Mouse (Mus musculus) c-Kit-positive CD71-negative TER-119-negative erythroid progenitor cells, embryonic 14.5 days (primary cell): ENCODE results near the gene Ntsr1.
A peak's percentile ranks its signal among the peaks of the same experiment; 100 is the strongest.

Experiments
- DNase-seq: peaks from one replicate; pipeline ENCODE4 v3.0.0-alpha.2; 2013; ENCODE audit warnings: low read depth

Ntsr1 gene

DNA sequence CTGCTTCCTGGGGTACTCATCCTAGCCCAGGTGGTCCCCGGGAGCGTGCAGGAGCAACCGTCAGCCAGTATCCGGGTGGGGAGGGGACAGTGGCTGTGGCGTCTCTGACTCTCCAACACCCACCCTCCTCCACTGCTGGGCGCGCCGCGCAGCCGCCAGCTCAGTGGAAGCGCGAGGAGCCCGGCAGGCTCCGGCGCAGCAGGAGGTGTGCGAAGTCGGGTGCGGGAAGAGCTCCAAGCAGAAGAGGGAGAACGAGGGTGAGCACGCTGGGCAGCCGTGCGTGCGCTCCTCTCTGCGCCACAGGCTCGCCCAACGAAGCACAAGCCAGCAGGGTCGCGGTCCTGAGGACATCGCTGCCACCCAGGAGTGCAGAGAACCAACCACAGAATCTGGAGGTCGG is at the start of gene Ntsr1:
TSS of gene Ntsr1 (plus strand) at position 236 of the 400 bp plus-strand sequence.
- no peak for DNase-seq

DNA sequence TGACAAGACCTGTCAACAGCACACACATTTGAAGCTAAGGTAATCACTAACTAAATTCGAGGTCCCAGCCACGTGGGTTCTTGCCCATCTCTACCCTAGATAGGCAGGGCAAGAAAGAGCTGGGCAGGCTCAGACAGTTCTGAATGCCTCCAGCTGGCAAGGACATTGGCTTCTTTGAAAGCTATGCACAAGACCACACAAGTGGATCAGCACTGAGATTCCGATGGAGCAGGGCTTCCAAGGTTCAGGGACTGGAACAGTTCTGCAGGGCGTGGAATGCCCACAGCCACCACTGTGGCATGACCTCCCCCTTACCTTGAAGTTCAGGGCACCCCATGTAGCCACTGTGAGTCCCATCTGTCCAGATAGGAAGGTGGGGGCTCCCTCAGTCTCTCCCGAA is 49.2 kb upstream of the Ntsr1 start:
- DNase-seq = no peak

GRCm38 (mm10) chr2:180455723-180456698 is 43.8 kb upstream of the Ntsr1 start, which contains the start of gene Slco4a1:
TSS of gene Slco4a1 (plus strand) at chr2:180456245.
- peak; percentile 82 for DNase-seq

GRCm38 (mm10) chr2:180456705-180457104 is 43.1 kb upstream of the Ntsr1 start:
- no peak for DNase-seq

GRCm38 (mm10) chr2:180457680-180458079 is 42.1 kb upstream of the Ntsr1 start:
- no peak for DNase-seq

DNA sequence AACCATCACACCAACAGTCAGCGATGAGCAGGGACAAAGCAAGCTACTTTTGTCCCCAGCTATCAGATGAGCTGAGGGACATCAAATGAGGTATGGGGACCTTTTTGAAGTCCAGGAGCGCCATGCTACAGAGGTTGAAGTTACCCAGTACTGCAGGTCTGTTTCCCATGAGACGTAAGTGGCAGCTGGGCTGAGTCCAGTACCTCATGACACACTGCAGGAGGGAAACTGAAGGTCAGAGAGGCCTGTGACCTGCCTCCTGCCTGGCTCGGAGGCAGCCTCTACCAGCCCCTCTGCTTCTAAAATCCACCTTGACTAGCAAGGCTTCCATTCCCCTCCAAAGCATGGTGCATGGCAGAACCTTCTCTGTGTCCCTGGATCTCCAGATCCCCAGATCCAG is 40.3 kb upstream of the Ntsr1 start:
- no peak for DNase-seq

- DNase-seq = no peak
These were observed 39.0 kb upstream of the Ntsr1 start for GRCm38 (mm10) chr2:180460801-180461200.

DNA sequence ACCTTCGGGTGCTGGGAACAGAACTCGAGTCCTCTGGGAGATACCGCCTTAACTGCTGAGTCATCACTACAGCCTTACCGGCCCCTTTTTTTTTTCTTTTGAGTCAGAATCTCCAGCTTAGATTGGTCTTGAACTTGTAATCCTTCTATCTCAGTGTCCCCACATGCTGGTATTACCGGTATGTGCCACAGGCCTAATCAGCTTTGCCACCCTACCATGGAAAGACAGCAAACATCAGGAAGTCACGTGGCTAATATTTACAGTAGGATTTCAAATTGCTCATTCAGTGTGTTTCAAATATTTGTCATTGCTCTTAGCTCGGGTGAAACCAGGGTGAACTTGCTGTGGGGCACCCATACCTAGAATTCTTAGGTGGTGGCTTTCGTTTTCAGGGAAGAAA is 37.2 kb upstream of the Ntsr1 start:
- no peak for DNase-seq

GRCm38 (mm10) chr2:180466505-180466904 is 33.3 kb upstream of the Ntsr1 start:
- DNase-seq = no peak

DNA sequence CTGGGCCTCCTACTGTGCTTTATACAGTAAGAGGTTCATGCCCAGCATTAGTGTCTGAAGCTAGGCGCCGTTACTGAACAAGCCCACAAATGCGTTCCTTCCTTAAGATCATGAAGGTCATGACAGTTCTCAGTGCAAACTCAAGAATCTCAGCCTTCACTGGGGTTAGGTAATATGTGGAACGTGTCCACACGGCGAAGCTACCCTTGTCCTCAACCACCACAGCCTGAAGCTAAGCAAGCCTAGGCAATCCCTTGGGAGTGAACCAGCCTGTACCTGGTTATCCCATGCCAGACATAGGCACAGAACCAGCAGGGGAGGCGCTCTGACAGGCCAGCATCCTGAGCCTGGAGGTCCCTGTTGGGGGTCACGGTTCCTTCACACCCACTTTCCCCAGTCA is 30.9 kb upstream of the Ntsr1 start:
- DNase-seq = no peak

GRCm38 (mm10) chr2:180469768-180470167 is 30.0 kb upstream of the Ntsr1 start:
- DNase-seq = no peak

DNA sequence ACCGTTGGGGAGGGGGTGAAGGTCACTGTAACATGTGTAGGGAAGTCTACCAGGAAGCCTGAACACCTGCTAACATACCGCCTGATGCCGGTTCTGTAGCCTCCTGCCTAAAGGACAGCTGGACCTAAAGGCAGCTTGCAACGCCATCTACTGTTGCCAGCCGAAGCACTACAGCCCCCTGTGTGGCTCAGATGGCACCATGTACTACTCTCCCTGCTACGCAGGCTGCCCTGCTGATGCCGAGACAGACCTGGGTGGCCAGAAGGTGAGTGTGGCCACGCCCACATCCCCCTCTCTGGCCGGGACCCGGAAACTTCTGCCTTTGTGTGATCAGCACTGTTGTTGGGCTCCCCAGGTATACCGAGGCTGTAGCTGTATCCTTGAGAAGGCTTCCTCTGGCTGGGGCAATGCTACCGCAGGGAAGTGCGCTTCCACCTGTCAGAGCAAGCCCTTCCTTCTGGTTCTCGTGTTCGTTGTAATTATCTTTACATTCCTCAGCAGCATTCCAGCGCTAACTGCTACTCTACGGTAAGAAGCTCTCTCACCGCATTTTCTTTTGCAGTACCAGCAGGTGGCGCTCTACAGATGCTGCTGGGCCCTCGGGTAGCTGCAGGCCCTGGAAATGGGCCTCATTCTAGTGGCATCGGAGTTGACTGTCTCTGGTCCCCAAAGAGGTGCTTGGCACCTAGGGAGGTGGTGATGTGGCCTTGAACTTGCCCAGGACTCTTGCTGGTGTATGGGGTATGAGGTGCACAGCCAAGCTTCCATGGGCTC is 27.3 kb upstream of the Ntsr1 start:
- DNase-seq = no peak

GRCm38 (mm10) chr2:180473080-180473440 is 26.7 kb upstream of the Ntsr1 start:
- DNase-seq = no peak

GRCm38 (mm10) chr2:180474864-180475263 is 24.9 kb upstream of the Ntsr1 start:
- DNase-seq = no peak

GRCm38 (mm10) chr2:180482274-180482673 is 17.5 kb upstream of the Ntsr1 start:
- no peak for DNase-seq

GRCm38 (mm10) chr2:180484882-180485281 is 14.9 kb upstream of the Ntsr1 start:
- no peak for DNase-seq

DNA sequence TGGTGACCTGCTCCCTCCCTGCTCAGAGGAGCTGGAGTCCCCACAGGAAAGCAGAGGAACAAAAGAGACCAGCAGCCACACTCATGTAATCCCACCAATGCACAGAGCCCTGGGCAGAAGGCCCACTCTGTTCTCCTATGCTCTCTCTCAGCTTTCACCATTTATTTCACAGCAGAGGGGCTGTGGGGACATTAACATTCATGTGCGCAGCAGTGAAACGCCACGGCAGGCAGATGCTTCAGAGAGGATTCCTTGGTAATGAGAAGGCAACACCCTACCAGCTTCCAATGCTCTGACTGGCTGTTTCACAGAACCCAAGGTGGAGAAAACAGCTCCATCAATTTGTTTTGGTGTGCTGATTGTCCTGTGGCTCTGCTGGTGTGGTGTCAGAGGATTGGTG is 14.5 kb upstream of the Ntsr1 start:
- DNase-seq = no peak

GRCm38 (mm10) chr2:180488210-180488751 is 11.5 kb upstream of the Ntsr1 start:
- DNase-seq = no peak

GRCm38 (mm10) chr2:180495906-180496305 is 3.9 kb upstream of the Ntsr1 start:
- DNase-seq = no peak

- DNase-seq = no peak
These were observed 950 bp downstream of the Ntsr1 start for GRCm38 (mm10) chr2:180500726-180501125.

GRCm38 (mm10) chr2:180501217-180501967 is 1.6 kb downstream of the Ntsr1 start:
- no peak for DNase-seq

DNA sequence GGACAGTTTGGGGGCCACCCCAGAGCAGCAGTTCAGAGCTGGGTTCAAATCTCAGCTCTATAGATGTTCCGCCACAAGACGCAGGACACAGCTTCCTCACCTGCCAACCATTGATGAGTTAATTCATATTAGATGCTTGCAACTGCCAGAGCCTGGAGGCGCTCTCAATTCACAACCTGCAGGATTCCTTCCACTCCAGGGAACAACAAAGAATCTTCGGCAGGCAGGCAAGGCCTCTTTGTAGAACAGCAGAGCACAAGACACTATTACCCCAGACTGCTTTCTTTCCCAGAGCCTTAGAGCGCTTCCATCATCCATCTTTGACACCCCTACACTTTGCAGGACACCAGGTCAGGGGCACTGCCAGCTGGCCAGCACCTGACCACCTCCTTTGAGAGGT is 6.5 kb downstream of the Ntsr1 start:
- no peak for DNase-seq
